Mouse (Mus musculus) gastrocnemius, postnatal 10 days (tissue): ENCODE data around the gene Blvrb. TPM values are rescaled to one million over a fixed set of nuclear protein-coding genes. Genes with fewer than 3 reads are reported as not detected.

Experiments
- DNase-seq: peaks from one replicate; pipeline ENCODE4 v3.0.0; 2021; ENCODE audit warnings: mixed read lengths
- total RNA-seq, 2 experiments: library from RNA; stranded (reverse); gene quantifications; 2 replicates each; pipeline ENCODE4 v1.2.3; 2021

The Blvrb gene
- total RNA-seq, 2 experiments from 2014 or later, result 20.5 to 25.0 TPM

GRCm38 (mm10) chr7:27514961-27515360, 67.2 kb downstream of the Blvrb start:
- no peak for DNase-seq

Other genes with a start within 250 kb of the Blvrb start
- 1 to 10 TPM; 4.3 to 6.3 TPM for gene Itpkc, start 219.3 kb upstream of the Blvrb start, total RNA-seq
- gene Coq8b, start 215.0 kb upstream of the Blvrb start, total RNA-seq, result 1 to 10 TPM; 4.2 to 6.4 TPM
- gene Numbl, start 189.5 kb upstream of the Blvrb start, total RNA-seq, result 10 to 100 TPM; 14.7 to 17.0 TPM
- gene Ltbp4, start 110.3 kb upstream of the Blvrb start, total RNA-seq, result 100 to 1,000 TPM; 131 to 165 TPM
- 1 to 10 TPM; 6.1 to 8.1 TPM for gene Shkbp1, start 92.0 kb upstream of the Blvrb start, total RNA-seq
- gene Gm20479, start 90.6 kb upstream of the Blvrb start, total RNA-seq, result not detected
- under 1 TPM; 0.20 to 0.28 TPM for gene Sptbn4, start 292 bp upstream of the Blvrb start, total RNA-seq
- 10 to 100 TPM in 1 of 2 experiments, 1 to 10 TPM in 1; 9.0 to 13.0 TPM for gene Sertad3, start 25.8 kb downstream of the Blvrb start, total RNA-seq
- gene Sertad1, start 38.9 kb downstream of the Blvrb start, total RNA-seq, result 10 to 100 TPM; 10.6 to 14.4 TPM
- 10 to 100 TPM; 34.6 to 48.7 TPM for gene Prx, start 51.3 kb downstream of the Blvrb start, total RNA-seq
- gene Hipk4, start 75.3 kb downstream of the Blvrb start, total RNA-seq, result under 1 TPM; 0.42 to 0.84 TPM
- gene Pld3, start 105.2 kb downstream of the Blvrb start, total RNA-seq, result 10 to 100 TPM; 27.2 to 37.9 TPM
- gene 2310022A10Rik, start 105.3 kb downstream of the Blvrb start, total RNA-seq, result 100 to 1,000 TPM; 106 to 110 TPM
- gene Akt2, start 143.6 kb downstream of the Blvrb start, total RNA-seq, result 100 to 1,000 TPM; 128 to 134 TPM
- gene Ttc9b, start 205.9 kb downstream of the Blvrb start, total RNA-seq, result under 1 TPM; 0.12 to 0.29 TPM
- 10 to 100 TPM; 15.5 to 18.2 TPM for gene Map3k10, start 226.6 kb downstream of the Blvrb start, total RNA-seq
- gene Zfp607b, start 241.4 kb downstream of the Blvrb start, total RNA-seq, result 1 to 10 TPM; 1.2 to 1.4 TPM